Mouse (Mus musculus) monocyte, adult 5-6 weeks (primary cell): Measurements from ENCODE around the gene Slx4ip. TPM values are rescaled to one million over a fixed set of nuclear protein-coding genes. Genes with fewer than 3 reads are reported as not detected.

Source experiments
- ATAC-seq: fragments of 153-309, 156-312 bp; replicated peaks from 2 replicates; pipeline ENCODE4 v1.8.0; 2017; ENCODE audit warnings: mild to moderate bottlenecking; ENCODE audit not compliant: low TSS enrichment, insufficient number of reproducible peaks, severe bottlenecking, poor library complexity, low FRiP score
- total RNA-seq: library from RNA; stranded (forward); fragments of 200-1000, 200-491, 200-594 nt; gene quantifications from 3 replicates; pipeline ENCODE4 v1.2.3, GENCODE M21; 2017

Gene Slx4ip
- total RNA-seq, 1 experiment from 2014 or later = 1.5 TPM

DNA sequence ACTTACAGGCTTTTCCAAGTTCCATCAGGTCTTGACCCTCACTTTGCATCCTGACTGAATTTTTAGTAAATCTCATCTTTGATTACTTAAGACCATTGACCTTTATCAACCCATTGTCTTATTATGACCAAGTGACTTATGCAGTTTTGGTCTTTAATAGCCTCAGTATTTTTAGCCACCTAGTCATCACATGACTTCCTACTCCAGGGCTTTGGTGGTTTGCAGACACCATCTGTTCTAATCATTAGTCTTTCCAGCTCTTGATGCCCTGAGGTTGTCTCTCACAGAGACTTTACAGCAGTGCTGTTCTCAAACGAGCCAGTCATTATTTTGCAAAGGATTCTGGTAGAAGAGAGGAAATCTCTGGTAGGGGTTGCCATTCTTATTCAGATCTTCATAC, 121.0 kb downstream of the Slx4ip start:
- no peak for ATAC-seq

- ATAC-seq = no peak
Observed at GRCm38 (mm10) chr2:137013151-137013550, 122.1 kb downstream of the Slx4ip start.

GRCm38 (mm10) chr2:137013811-137014350, 122.9 kb downstream of the Slx4ip start:
- ATAC-seq = no peak

GRCm38 (mm10) chr2:137014423-137014822, 123.4 kb downstream of the Slx4ip start:
- no peak for ATAC-seq

- no peak for ATAC-seq
Observed at GRCm38 (mm10) chr2:137044122-137044521, 153.1 kb downstream of the Slx4ip start.

- ATAC-seq = no peak
Observed at GRCm38 (mm10) chr2:137049367-137049766, 158.3 kb downstream of the Slx4ip start.

GRCm38 (mm10) chr2:137049906-137050305, 158.9 kb downstream of the Slx4ip start:
- no peak for ATAC-seq

DNA sequence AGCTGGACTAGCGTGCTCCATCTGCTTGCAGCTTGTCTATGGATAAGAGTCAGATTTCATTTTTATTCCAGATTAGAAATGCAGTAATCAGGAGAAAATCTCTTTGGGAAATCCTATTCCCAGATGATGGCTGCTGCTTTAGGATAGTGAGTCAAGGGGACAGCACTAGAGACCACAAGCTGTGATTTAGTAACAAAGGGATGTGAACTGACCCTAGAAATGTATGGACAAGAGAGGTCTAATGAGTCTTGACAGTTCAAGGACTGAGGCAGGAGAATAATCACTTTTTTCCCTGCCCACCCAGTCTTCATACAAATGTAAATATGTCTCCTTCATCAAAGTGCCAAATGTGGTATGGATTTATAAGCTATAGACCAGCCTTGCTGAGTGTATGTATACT, 172.8 kb downstream of the Slx4ip start:
- ATAC-seq = no peak

- no peak for ATAC-seq
Observed at GRCm38 (mm10) chr2:137064513-137064912, 173.5 kb downstream of the Slx4ip start.

GRCm38 (mm10) chr2:137067479-137068110, 176.6 kb downstream of the Slx4ip start:
- ATAC-seq = no peak

DNA sequence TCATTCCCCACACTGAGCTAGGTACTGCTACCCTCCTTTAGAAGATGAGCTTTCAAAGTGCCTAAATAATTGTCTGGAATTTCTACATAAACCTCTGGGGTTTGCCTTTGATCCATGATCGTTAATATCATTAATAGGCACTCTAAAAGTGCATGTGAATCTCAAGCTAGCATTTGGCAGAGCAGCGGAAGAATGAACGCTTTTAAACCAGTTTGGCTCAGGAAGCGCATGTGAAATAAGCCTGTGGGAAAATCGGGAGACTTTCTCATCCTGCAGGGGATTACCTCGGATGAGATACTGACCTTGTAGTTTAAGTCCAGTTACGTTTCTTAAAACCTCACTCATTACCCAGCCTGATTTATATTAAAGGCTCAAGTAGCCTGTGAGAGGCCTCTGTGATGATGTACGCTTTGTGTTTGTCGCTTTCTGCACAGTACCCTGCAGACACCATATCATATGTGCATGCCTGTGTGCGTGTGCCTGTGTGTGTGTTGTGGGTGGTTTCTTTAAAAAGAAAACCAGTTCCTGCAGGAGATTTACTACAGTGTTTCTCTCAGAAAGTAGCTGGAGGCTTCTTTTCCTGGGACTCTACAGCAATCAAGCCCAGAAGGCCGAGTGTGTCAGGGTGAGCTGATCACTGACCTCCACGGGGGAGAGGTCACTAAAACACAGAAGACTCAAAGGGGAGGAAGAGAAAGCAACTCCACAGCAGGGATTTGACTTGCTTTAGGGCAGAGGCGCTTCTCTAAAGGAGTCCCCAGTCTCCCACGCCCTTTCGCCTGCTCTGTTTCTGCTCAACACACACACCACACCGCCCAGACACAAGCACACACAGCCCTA, 182.7 kb downstream of the Slx4ip start:
- ATAC-seq = no peak

DNA sequence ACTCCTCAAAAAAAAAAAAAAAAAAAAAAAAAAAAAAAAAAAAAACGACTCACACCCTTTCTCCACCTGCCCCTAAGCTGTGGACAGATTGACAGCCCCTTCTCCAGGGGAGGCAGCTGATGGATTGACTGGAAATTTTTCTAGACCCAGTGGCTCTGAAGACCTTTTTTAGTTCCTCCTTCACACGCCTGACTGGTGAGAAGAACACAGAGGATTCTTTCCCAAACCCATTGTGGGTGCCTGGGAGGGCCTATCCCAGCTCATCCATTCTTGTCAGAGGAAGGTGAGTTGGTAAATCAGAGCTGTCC, 183.2 kb downstream of the Slx4ip start:
- ATAC-seq = no peak

- ATAC-seq = no peak
Observed at GRCm38 (mm10) chr2:137078771-137079170, 187.8 kb downstream of the Slx4ip start.

DNA sequence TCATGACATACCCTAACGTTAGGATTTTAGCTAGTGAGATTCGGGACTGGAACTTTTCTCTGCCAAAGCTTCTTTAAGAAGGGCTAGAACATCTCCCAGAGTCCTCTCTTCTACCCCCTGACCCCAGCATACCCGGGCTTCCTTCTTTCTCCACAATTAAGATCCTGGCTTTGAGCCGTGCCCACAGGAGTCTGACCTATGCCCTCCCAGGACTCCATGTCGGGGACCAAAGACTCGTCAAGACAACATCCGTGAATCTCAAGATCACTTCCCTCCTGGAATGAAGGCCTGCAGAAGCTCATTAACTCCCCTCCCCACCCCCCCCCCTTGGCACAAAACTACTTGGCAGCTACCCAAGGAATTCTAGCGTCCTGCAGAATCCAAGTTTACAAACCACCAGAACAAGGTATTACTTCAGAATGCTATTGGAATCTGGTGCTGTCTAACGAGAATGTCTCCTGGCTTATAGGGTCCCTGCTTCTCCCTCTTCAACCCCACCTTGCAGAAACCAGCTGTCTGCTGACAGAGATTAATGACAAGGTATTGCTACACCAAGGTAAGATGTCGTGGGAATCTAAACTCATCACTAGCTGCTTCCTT, 188.8 kb downstream of the Slx4ip start:
- no peak for ATAC-seq

- no peak for ATAC-seq
Observed at GRCm38 (mm10) chr2:137080468-137080867, 189.4 kb downstream of the Slx4ip start.

DNA sequence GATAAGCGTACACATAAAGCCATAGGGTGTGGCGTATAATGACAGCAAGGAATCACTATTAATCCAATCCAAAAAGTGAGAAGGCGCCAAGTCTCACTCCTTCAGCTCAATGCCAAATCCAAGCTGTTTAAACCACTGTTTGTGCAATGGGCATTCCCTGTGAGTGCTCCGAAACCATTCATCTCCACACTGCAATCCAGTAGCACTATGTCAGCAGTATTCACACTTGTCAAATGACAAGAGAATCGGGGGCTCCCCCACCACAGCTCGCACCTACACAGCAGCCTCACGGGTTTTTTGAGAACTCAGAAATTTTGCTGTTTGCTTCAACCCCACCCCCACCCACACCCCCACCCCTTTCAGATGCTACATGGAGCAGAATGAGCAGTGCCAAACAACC, 190.0 kb downstream of the Slx4ip start:
- no peak for ATAC-seq

DNA sequence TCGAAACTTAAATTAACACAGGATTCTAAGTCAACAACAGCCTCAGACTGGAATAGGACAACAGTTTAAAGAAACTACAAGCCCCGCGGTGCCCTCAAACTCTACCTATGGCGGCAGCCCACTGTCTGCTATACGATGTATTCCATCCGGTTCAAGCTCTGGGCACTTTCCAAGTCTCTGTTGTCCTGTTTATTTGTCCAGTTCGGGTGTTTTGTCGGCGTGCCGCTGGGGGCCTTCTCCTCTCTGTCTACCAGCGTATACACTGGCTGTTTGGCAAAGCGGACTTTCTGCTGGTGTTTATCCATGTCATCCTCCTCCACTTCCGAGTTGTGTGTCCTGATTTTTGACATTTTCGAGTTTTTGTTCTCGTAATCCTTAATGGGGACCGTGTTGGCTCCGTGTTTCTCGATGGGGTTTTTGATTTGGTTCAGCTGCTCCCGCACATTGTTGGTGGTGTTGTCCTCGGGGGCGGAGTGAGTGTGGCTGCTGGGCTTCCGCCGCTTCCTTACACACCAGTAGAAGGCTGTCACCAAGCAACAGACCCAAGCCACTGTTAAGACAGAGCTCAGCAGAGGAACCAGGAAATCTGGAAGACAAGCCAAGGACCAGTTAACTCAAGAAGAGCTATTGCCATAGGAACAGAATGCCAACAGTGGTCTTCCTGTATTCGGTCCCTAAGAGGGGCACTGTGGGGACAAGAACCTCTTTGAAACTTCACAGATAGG, 192.0 kb downstream of the Slx4ip start:
- ATAC-seq = no peak

GRCm38 (mm10) chr2:137085257-137085656, 194.2 kb downstream of the Slx4ip start:
- 0 out of 2 replicates have a peak, but pooled peaks have one; percentile 22 for ATAC-seq
